In the genomic region with DNA sequence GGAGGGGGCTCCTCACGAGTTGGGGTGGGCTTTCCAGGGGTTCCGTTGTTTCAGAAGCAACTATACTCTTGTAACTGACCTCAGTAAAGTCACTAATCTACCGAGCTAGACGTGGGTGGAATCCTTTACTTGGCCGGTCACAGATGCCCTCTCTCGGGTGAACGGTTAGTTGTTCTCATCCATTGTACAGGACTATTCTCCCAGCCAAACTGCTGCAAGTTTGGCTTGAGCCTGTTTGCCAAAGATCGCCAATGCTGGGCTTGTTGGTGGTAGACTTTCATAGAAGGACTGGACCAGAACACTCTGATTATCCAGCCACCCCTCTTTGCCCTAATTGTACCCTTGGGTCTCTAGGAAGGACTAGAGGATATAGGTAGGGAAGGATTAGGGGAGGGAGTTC, we compare ENCODE assay signal across 19 mouse cellular contexts. TPM values are rescaled to one million over a fixed set of nuclear protein-coding genes. Genes with fewer than 3 reads are reported as not detected.
DNase-seq lines count a peak whose midpoint lies in the region; ATAC-seq and TF ChIP-seq lines count a peak whose summit lies in the region.
"Had no signal": no experiment of that assay in that cellular context is flagged by ENCODE, and none has a peak within 500 bp of the region (broad histone marks: within the 10 kb centered on the region; RNA-seq: fewer than 3 reads in every experiment).

No protein-coding gene starts in this region.

- WGBS in liver, embryonic 15.5 days (ENCODE audit: insufficient replicate concordance), result 74% methylated on average over 8 of the region's 8 CpGs

- no peak for ATAC-seq in liver, embryonic 15.5 days (ENCODE audit: insufficient read depth)
- ATAC-seq: CD4-positive, CD25-positive, alpha-beta regulatory T cell, adult 4 months; forebrain, embryonic 13.5 days; forebrain, embryonic 16.5 days had no signal

- peak overlapping the region; percentile 7 for H3K4me3 ChIP-seq in testis, adult 2 months (ENCODE audit: control insufficient read depth, low read depth, low read length)
- H3K4me3 ChIP-seq in liver, embryonic 15.5 days (replicated peaks), result no peak overlapping the region
- H3K4me3 ChIP-seq: forebrain, embryonic 10.5 days; forebrain, embryonic 13.5 days; hindbrain, embryonic 12.5 days; hindbrain, embryonic 15.5 days had no signal

- H3K27me3 ChIP-seq in testis, adult 2 months (ENCODE audit: control insufficient read depth, insufficient read depth, low read length), result no peaks in the 10 kb centered on the region
- H3K27me3 ChIP-seq in liver, embryonic 15.5 days, result no peaks in the 10 kb centered on the region
- H3K27me3 ChIP-seq: forebrain, embryonic 13.5 days; hindbrain, embryonic 12.5 days; hindbrain, embryonic 15.5 days had no signal

- no peaks in the 10 kb centered on the region for H3K36me3 ChIP-seq in testis, adult 2 months (ENCODE audit: control insufficient read depth, insufficient read depth, low read length)
- H3K36me3 ChIP-seq in liver, embryonic 15.5 days (replicated peaks), result no peaks in the 10 kb centered on the region
- H3K36me3 ChIP-seq: forebrain, embryonic 10.5 days; hindbrain, embryonic 12.5 days; hindbrain, embryonic 15.5 days had no signal

- no peak overlapping the region for H3K9ac ChIP-seq in liver, embryonic 15.5 days
- H3K9ac ChIP-seq: forebrain, embryonic 13.5 days; hindbrain, embryonic 12.5 days; hindbrain, embryonic 15.5 days had no signal

- H3K27ac ChIP-seq in testis, adult 2 months (ENCODE audit: control insufficient read depth, insufficient read depth, low read depth, low read length), result peak overlapping the region; percentile 55; the same call in 1 of the 2 replicates
- H3K27ac ChIP-seq in liver, embryonic 15.5 days (replicated peaks), result no peak overlapping the region
- H3K27ac ChIP-seq: forebrain, embryonic 10.5 days; forebrain, embryonic 13.5 days; hindbrain, embryonic 12.5 days; hindbrain, embryonic 15.5 days had no signal

- TF ChIP-seq POLR2A in testis, adult 2 months (IDR thresholded peaks at IDR 0.05; ENCODE audit: control insufficient read depth, low read depth, low read length), result no peak

- no peak for TF ChIP-seq CTCF in testis, adult 2 months (IDR thresholded peaks at IDR 0.05; ENCODE audit: control insufficient read depth, insufficient read depth, insufficient replicate concordance, low read depth, low read length)

- H3K4me2 ChIP-seq in liver, embryonic 15.5 days, result peak overlapping the region; percentile 81; the same call in 1 of the 2 replicates
- H3K4me2 ChIP-seq: forebrain, embryonic 13.5 days had no signal

- H3K9me3 ChIP-seq in liver, embryonic 15.5 days (replicated peaks), result no peaks in the 10 kb centered on the region
- H3K9me3 ChIP-seq: forebrain, embryonic 10.5 days; forebrain, embryonic 13.5 days; hindbrain, embryonic 12.5 days; hindbrain, embryonic 15.5 days had no signal

- H3K4me1 ChIP-seq in testis, adult 2 months (ENCODE audit: control insufficient read depth, insufficient read depth, low read length), result peaks cover 8% of the 10 kb centered on the region
- H3K4me1 ChIP-seq in liver, embryonic 15.5 days (replicated peaks), result peaks cover 58% of the 10 kb centered on the region

- DNase-seq in kidney, adult 9 months, result peak; percentile 27
- DNase-seq in kidney, postnatal 36 days, result no peak
- no peak for DNase-seq in testis, postnatal 10 days (ENCODE audit: low spot score)
- no peak for DNase-seq in cerebellum, postnatal 25 days
- DNase-seq: adrenal gland, adult 2 months; adrenal gland, postnatal 14 days; cerebellum, adult 11-12 months; cerebellum, adult 8-10 months; cerebellum, postnatal 10 days; gastrocnemius, postnatal 10 days; gastrocnemius, postnatal 36 days had no signal

RNA-seq across cellular contexts. Expression of gene Ehhadh, which starts 1.3 kb away (rescaled TPM):
- 0.74 and 1.1 TPM in 2 replicates for polyA plus RNA-seq in testis, adult 2 months (2012; rRNA removed)
- polyA plus RNA-seq in liver, embryonic 15.5 days (2015; fragmentation: Nextera tagmentation; extraction: Ambion mirVana), result 10.5 and 11.3 TPM in 2 replicates

RNA-seq across cellular contexts. Expression of gene Map3k13, which starts 7.8 kb away (rescaled TPM):
- 0.49 and 0.51 TPM in 2 replicates for polyA plus RNA-seq in testis, adult 2 months (2012; rRNA removed)
- 0.38 and 0.53 TPM in 2 replicates for polyA plus RNA-seq in liver, embryonic 15.5 days (2015; fragmentation: Nextera tagmentation; extraction: Ambion mirVana)
